Mouse (Mus musculus) small intestine, adult 2 months (tissue): ENCODE data around the gene Slc29a2. TPM values are rescaled to one million over a fixed set of nuclear protein-coding genes. Genes with fewer than 3 reads are reported as not detected.

Experiments
- H3K27ac ChIP-seq: fragments of 200-500 bp; 2 replicates; pipeline ENCODE4 v1.5.1; 2012; ENCODE audit warnings: low read depth, low read length, control low read depth, inconsistent platforms; ENCODE audit not compliant: insufficient read depth
- H3K27me3 ChIP-seq: fragments of 200-500 bp; 2 replicates; pipeline ENCODE4 v1.6.1; 2012; ENCODE audit warnings: mild to moderate bottlenecking, moderate library complexity, low read length, inconsistent platforms; ENCODE audit not compliant: control insufficient read depth, insufficient read depth
- H3K36me3 ChIP-seq: fragments of 200-500 bp; 2 replicates; pipeline ENCODE4 v1.6.1; 2012; ENCODE audit warnings: mild to moderate bottlenecking, low read length, control low read depth, inconsistent platforms; ENCODE audit not compliant: control insufficient read depth, insufficient read depth
- H3K4me1 ChIP-seq: fragments of 200-500 bp; 2 replicates; pipeline ENCODE4 v1.6.1; 2012; ENCODE audit warnings: low read length, inconsistent platforms, mixed read lengths; ENCODE audit not compliant: control insufficient read depth, insufficient read depth, insufficient read length
- H3K4me3 ChIP-seq: fragments of 200-500 bp; 2 replicates; pipeline ENCODE4 v1.5.1; 2012; ENCODE audit warnings: low read depth, mild to moderate bottlenecking, control low read depth, inconsistent platforms, low read length, moderate library complexity
- CTCF ChIP-seq: fragments of 200-500 bp; IDR thresholded peaks from 2 replicates; pipeline ENCODE4 v1.5.1; 2012; ENCODE audit warnings: low read depth, mild to moderate bottlenecking, control low read depth, inconsistent platforms, low read length, moderate library complexity, mixed read lengths; ENCODE audit not compliant: insufficient replicate concordance, insufficient read length; ENCODE audit errors: extremely low read depth
- POLR2A ChIP-seq: fragments of 200-500 bp; IDR thresholded peaks from 2 replicates; pipeline ENCODE4 v1.6.1; 2012; ENCODE audit warnings: low read depth, mild to moderate bottlenecking, control low read depth, inconsistent platforms, low read length, moderate library complexity
- WGBS: fragments of 180-500 bp; shearing (Covaris S2); methylation state at CpG from one replicate; pipeline ENCODE4 v1.1.7; 2018; 5-methylcytosine and 5-hydroxymethylcytosine counted together
- polyA plus RNA-seq: library from polyadenylated mRNA; depleted of rRNA; stranded (reverse); fragments of >200 nt; gene quantifications from 2 replicates; pipeline ENCODE4 v1.2.3, GENCODE M21; 2012

The Slc29a2 gene
- polyA plus RNA-seq, 1 experiment: 2.6 TPM

DNA sequence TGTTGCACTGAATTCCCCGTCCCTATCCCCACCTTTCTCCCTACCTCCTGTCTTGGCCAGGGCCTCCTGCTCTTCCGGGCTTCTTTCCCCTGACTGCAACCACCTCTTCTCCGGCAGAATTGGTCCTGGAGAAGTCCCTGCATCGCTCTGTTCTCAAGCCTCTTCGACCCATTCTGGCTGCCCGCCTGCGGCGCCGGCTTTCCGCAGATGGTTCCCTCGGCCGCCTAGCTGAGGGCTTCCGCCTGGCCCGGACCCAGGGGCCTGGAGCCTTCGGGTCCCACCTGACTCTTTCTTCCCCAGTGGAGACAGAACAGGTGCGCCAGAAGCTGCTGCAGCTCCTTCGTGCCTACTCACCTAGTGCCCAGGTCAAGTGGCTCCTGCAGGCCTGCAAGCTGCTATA is 29.2 kb downstream of the Slc29a2 start:
- peaks cover 8% of the 10 kb centered on the region; the same call in 1 of the 2 replicates for H3K36me3 ChIP-seq
- H3K27me3 ChIP-seq: no peaks in the 10 kb centered on the region
- whole genome bisulfite sequencing: 91% methylated on average over 17 of the region's 17 CpGs
- H3K27ac ChIP-seq: no peak overlapping the region
- H3K4me1 ChIP-seq: peaks cover 5% of the 10 kb centered on the region
- no peak overlapping the region for H3K4me3 ChIP-seq
- TF ChIP-seq POLR2A (no peak), CTCF (no peak)

DNA sequence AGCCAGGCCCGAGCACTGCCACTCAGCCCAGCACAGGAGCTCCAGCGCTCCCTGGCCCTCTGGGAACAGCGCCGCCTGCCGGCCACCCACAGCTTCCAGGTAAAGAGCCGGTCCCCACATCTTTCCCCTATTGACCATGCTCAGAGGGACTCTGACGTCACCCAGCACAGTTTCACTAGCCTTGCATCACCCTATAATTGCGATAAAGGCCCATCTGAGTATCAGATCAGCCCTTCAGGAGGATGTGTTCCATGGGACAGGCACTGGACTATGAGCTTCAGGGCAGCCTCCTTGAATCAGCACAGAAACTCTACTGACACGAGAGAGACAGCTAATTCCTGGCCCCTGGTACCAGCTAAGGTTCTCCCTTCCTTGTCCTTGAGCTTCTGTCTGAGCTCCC is 30.2 kb downstream of the Slc29a2 start:
- peaks cover 6% of the 10 kb centered on the region; the same call in 1 of the 2 replicates for H3K36me3 ChIP-seq
- no peak overlapping the region for H3K4me3 ChIP-seq
- peak; percentile 82 for TF ChIP-seq CTCF
- no peak for TF ChIP-seq POLR2A
- H3K4me1 ChIP-seq: peaks cover 5% of the 10 kb centered on the region
- H3K27me3 ChIP-seq: no peaks in the 10 kb centered on the region
- 33% methylated on average over 9 of the region's 9 CpGs for WGBS
- no peak overlapping the region for H3K27ac ChIP-seq

DNA sequence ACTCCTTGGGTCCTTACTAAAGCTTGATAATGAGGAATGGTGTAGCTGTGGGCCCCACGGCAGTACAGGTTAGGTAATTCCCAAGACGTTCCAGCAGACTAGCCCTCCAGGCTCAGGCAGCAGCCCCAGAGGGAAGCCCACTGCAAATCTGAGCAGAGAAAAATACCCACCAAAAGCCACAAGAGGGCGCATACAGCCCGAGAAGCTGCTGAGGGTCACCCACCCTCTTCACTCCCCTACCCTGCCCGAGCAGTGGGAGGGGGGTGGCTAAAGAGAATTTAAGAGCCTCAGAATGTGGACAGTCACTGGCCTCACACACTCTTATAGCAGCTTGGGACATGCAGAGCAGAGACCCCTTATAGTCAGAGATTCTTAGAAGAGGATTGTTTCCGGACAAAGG is 32.6 kb downstream of the Slc29a2 start:
- H3K36me3 ChIP-seq: no peaks in the 10 kb centered on the region
- no peaks in the 10 kb centered on the region; the same call in 1 of the 2 replicates for H3K4me1 ChIP-seq
- H3K27ac ChIP-seq: no peak overlapping the region
- peak; percentile 72; the same call in 1 of the 2 replicates for TF ChIP-seq CTCF
- no peak for TF ChIP-seq POLR2A
- no peaks in the 10 kb centered on the region for H3K27me3 ChIP-seq
- WGBS: 20% methylated on average over 6 of the region's 6 CpGs
- no peak overlapping the region for H3K4me3 ChIP-seq

DNA sequence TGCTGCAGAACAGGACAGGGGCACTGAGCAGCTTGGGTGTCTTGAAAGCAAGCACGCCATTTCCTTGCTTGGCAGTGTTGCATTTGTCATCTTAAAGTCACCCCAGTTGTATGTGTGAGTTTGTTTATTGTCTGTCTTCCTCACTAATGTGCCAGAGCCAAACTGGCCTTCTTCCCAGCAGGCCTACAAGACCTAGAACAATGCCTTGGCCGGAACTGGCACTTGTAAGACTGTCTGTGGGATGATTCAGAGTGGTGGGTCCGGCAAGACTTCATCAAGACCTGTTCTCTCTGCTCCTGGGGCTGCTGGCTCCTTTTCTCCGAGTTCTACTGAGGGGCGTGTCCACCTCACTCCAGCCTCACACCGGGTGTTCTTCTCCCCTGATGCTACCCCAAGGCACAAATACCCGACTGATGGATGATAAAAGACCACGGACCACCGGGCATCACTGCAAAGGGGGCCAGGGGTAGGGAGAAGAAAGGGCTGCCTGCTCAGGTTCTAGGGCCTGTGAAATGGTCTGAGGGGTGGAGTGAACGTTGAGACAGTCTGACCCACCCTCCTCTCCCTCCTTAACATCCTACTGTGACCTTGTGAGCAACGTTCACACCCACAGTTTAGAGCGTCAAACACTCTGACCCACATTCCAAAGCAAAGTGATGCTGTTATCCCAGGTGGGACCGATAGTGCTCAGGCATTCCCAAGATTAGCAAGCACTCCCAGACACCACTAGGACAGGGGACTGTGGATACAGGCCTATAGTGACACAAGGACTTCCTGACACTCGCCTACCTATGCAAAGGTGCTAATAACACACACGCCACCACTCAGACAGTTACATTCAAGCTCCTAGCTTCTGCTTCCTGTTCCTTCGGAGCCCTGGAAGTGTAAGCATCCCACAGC is 34.5 kb downstream of the Slc29a2 start:
- H3K27me3 ChIP-seq: no peaks in the 10 kb centered on the region
- H3K27ac ChIP-seq: no peak overlapping the region
- TF ChIP-seq CTCF: no peak
- TF ChIP-seq POLR2A: no peak
- H3K4me3 ChIP-seq: no peak overlapping the region
- no peaks in the 10 kb centered on the region for H3K36me3 ChIP-seq
- H3K4me1 ChIP-seq: no peaks in the 10 kb centered on the region
- WGBS: 28% methylated on average over 16 of the region's 16 CpGs

DNA sequence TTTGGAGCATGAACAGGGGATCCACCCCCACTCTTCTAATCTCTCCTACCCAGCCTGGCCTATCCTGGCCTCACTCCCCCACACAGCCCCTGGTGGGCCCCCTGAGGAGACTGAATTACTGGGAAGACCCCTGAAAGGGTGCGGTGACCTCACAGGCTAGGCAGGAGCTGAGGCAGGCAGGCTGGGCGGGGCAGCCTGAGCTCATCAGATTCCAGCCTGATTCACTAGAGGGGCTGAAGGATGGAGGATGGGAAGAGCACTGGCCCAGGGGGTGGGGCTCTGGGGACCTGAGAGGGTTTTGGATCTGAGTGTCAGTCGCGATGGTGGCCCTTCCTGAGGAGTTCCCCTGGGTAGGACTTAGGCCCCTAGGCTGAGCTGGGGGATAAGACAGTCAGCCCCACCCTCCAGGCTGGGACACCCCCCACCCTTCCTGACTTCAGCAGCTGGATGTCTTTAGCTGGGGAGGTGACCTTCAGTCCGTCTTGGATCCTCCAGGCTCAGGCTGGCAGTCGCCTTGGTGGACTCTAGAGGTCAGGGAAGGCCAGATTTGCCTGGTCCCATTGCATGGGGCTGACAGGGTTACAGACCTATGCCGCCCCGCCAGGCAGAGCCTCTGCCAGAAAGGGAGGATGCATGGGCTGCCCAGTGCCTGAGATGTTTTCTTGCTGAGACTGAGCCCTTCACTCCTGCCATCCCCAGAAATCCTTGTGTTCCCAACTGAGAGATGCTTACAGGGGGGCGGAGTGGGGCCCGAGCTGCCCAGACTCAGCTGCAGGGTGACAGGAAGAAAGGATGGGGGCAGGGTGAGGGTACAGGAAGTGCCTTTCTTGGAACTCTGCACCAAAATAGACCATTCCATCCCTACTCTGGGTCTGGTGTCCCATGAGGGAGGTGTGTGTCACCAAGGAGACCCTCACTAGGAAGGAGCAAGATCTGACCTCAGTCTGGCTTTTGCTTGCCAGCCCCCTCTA is 35.4 kb downstream of the Slc29a2 start:
- no peak for TF ChIP-seq CTCF
- TF ChIP-seq POLR2A: no peak
- H3K27ac ChIP-seq: no peak overlapping the region
- no peaks in the 10 kb centered on the region for H3K36me3 ChIP-seq
- no peak overlapping the region for H3K4me3 ChIP-seq
- 24% methylated on average over 10 of the region's 10 CpGs for WGBS
- H3K4me1 ChIP-seq: no peaks in the 10 kb centered on the region
- H3K27me3 ChIP-seq: no peaks in the 10 kb centered on the region

DNA sequence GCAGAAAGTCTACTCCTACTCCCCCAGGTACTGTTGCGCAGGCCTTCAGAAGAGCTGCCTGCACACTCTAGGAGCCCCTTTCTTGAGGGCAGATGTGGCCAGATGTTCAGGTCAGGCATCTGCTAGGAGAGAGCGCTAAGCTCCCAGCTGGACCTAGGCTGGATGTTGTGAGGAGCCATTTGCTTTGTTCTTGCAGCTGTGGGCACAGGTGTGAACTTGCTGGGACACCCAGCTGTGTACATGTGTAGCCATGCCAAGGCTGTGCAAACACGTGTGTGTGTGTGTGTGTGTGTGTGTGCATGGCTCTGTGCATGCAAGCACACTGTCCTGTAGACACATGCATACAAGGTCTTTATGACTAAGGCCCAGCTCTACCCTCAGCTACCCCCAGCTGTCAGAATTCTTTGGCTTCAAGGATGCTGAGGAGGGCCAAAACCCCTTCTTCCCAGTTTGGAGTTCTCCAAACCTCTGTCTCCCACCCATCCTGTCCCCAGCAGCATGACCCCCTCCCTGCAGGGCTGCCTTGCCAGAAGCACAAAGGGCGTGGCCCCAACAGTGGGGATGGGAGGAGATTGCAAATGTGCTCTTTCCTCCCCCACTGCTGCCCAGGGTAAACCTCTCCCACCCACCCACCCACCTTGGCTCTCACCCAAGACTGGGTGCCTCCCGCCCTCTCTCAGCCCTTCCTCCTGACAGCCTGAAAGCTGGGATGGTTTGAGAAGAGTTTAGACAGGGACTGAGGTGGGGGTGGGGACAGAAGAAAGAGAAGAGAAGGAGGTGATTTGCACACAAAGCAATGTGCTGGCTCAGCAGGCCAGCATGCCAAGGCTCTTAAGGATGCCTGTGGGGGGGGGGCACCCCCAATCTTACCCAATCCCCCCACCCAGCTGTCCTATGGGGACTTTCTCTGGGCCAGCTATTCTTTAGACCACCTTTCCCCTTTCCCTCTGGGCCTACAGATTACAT is 37.0 kb downstream of the Slc29a2 start:
- no peaks in the 10 kb centered on the region for H3K4me1 ChIP-seq
- H3K4me3 ChIP-seq: no peak overlapping the region
- TF ChIP-seq POLR2A (no peak), CTCF (no peak)
- H3K27ac ChIP-seq: no peak overlapping the region
- WGBS: 39% methylated on average over 5 of the region's 5 CpGs
- no peaks in the 10 kb centered on the region for H3K27me3 ChIP-seq
- H3K36me3 ChIP-seq: no peaks in the 10 kb centered on the region
